Mouse (Mus musculus) heart, adult 2 months (tissue): ENCODE results near the gene Nfic.

Experiments
- CTCF ChIP-seq: fragments of 200-600 bp; IDR thresholded peaks from 2 replicates; pipeline ENCODE4 v1.8.1; 2022; ENCODE audit warnings: antibody characterized with exemption, mild to moderate bottlenecking, moderate library complexity
- EP300 ChIP-seq: fragments of 200-500 bp; IDR thresholded peaks from 2 replicates; pipeline ENCODE4 v1.6.1; 2011; ENCODE audit warnings: low read depth, low read length, control low read depth; ENCODE audit not compliant: insufficient read depth
- POLR2A ChIP-seq: fragments of 200-500 bp; IDR thresholded peaks from 2 replicates; pipeline ENCODE4 v1.6.1; 2011; ENCODE audit warnings: mild to moderate bottlenecking, low read depth, low read length, control low read depth; ENCODE audit not compliant: insufficient read depth

DNA sequence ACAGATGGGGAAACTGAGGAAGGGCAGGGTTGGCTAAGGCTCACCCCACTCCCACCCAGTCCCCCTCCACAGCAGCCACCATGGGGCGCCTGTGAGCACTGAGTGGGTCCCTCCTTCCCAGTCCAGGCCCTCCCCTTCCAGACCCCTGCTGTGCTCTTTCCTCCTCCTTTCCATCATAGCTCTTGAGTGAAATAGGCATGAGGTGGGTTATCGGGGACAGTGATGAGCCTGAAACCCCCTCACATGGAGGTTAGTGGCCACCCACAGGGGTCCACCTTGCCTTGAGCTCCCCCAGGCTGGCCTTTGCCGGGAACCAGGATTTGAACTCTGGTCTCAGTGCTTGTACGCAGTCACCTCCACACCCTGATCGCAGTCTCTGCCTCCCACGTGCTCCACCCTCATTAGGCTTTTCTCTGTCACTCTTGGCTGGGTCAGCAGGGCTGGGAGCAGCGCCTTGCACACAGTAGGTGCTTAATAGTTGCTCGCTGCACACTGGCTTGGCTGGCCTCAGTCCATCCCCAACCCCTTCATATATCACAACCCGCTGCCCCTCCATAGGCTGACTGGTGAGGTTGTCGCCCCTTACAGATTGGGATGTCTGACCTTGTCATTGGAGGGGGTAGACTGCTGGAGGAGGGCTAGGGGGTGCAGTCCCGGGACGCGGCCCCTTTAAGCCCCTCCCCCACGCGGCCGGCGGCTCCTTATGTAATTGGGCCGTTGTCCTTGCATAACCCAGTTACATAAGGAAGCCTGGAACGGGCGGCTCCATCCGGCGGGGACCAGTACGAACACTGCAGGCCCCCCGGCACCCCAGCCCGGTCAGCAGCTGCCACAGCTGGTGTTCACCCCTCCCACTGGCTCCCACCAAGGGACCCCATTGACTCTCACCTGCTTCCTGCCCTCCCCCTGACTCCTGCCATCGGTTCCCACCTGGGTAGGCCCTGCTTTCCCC, 41.8 kb downstream of the Nfic start:
- TF ChIP-seq CTCF (peak; percentile 15; the same call in 1 of the 2 replicates), POLR2A (peak; percentile 82), EP300 (peak; percentile 99)
